Mouse (Mus musculus) bone marrow macrophage, adult 2 months (primary cell): ENCODE data around the gene Ssh2.

Source experiments
- CTCF ChIP-seq: IDR thresholded peaks from 2 replicates; pipeline ENCODE4 v1.5.1; 2012; ENCODE audit warnings: low read depth, mild to moderate bottlenecking, low read length, moderate library complexity
- POLR2A ChIP-seq: IDR thresholded peaks from 2 replicates; pipeline ENCODE4 v1.6.1; 2012; ENCODE audit warnings: mild to moderate bottlenecking, low read depth, low read length, borderline replicate concordance

- no peak for TF ChIP-seq CTCF
- TF ChIP-seq POLR2A: no peak
Measured at GRCm38 (mm10) chr11:77364376-77364775, 148.3 kb downstream of the Ssh2 start.
